8 mouse cellular contexts compared by ENCODE assay signal in genomic region chr13:58385547-58385920, GRCm38 (mm10). TPM values are rescaled to one million over a fixed set of nuclear protein-coding genes. Genes with fewer than 3 reads are reported as not detected.
DNase-seq lines count a peak whose midpoint lies in the region; ATAC-seq and TF ChIP-seq lines count a peak whose summit lies in the region.

No protein-coding gene starts in this region.

- TF ChIP-seq CTCF in layer of hippocampus, adult 2 months (conservative IDR thresholded peaks at IDR 0.05): no peak

- peaks cover 12% of the 10 kb centered on the region for H3K9me3 ChIP-seq in embryonic facial prominence, embryonic 13.5 days
- H3K9me3 ChIP-seq in intestine, embryonic 15.5 days: no peaks in the 10 kb centered on the region
- H3K9me3 ChIP-seq in neural tube, embryonic 12.5 days: peaks cover 19% of the 10 kb centered on the region

- H3K4me1 ChIP-seq in embryonic facial prominence, embryonic 13.5 days: peaks cover 6% of the 10 kb centered on the region; the same call in 1 of the 2 replicates
- peaks cover 10% of the 10 kb centered on the region for H3K4me1 ChIP-seq in intestine, embryonic 15.5 days (replicated peaks)
- H3K4me1 ChIP-seq in neural tube, embryonic 12.5 days: peaks cover 5% of the 10 kb centered on the region

- H3K4me3 ChIP-seq in layer of hippocampus, adult 2 months: peak overlapping the region; percentile 67
- H3K4me3 ChIP-seq in embryonic facial prominence, embryonic 13.5 days: peak overlapping the region; percentile 77
- peak overlapping the region; percentile 82 for H3K4me3 ChIP-seq in intestine, embryonic 15.5 days (replicated peaks)
- H3K4me3 ChIP-seq in neural tube, embryonic 12.5 days: no peak overlapping the region

- 77% methylated on average over 7 of the region's 7 CpGs for WGBS in embryonic facial prominence, embryonic 13.5 days
- WGBS in intestine, embryonic 15.5 days: 76% methylated on average over 7 of the region's 7 CpGs
- WGBS in neural tube, embryonic 12.5 days: 86% methylated on average over 7 of the region's 7 CpGs

- DNase-seq in layer of hippocampus, adult 2 months (ENCODE audit: low spot score in 2 of 2): no peak
- no peak for DNase-seq in layer of hippocampus, adult 9-10 months (ENCODE audit: low spot score)
- DNase-seq in left cerebral cortex, adult 9 months (ENCODE audit: low spot score in 2 of 2): no peak
- DNase-seq in thymus, postnatal 0 days (ENCODE audit: low spot score): no peak
- DNase-seq in retina, postnatal 1 day: no peak

- no peak for ATAC-seq in embryonic facial prominence, embryonic 13.5 days (ENCODE audit: insufficient number of reproducible peaks, insufficient read depth, low FRiP score, low TSS enrichment, low read depth)
- peak; percentile 35 for ATAC-seq in intestine, embryonic 15.5 days
- ATAC-seq in neural tube, embryonic 12.5 days (ENCODE audit: low FRiP score, low read depth): no peak

- H3K4me2 ChIP-seq in embryonic facial prominence, embryonic 13.5 days: peak overlapping the region; percentile 91
- peak overlapping the region; percentile 94 for H3K4me2 ChIP-seq in intestine, embryonic 15.5 days (replicated peaks)
- peak overlapping the region; percentile 93 for H3K4me2 ChIP-seq in neural tube, embryonic 12.5 days (replicated peaks)

- H3K27ac ChIP-seq in layer of hippocampus, adult 2 months: peak overlapping the region; percentile 54; the same call in 1 of the 2 replicates
- H3K27ac ChIP-seq in embryonic facial prominence, embryonic 13.5 days: peak overlapping the region; percentile 64; the same call in 1 of the 2 replicates
- H3K27ac ChIP-seq in intestine, embryonic 15.5 days: peak overlapping the region; percentile 69
- H3K27ac ChIP-seq in neural tube, embryonic 12.5 days: no peak overlapping the region

- H3K27me3 ChIP-seq in embryonic facial prominence, embryonic 13.5 days: no peaks in the 10 kb centered on the region
- H3K27me3 ChIP-seq in intestine, embryonic 15.5 days (replicated peaks): no peaks in the 10 kb centered on the region
- H3K27me3 ChIP-seq in neural tube, embryonic 12.5 days (replicated peaks): no peaks in the 10 kb centered on the region

- peaks cover 34% of the 10 kb centered on the region for H3K36me3 ChIP-seq in embryonic facial prominence, embryonic 13.5 days
- peaks cover 23% of the 10 kb centered on the region for H3K36me3 ChIP-seq in intestine, embryonic 15.5 days
- H3K36me3 ChIP-seq in neural tube, embryonic 12.5 days: peaks cover 33% of the 10 kb centered on the region

- peak overlapping the region; percentile 87; the same call in 1 of the 2 replicates for H3K9ac ChIP-seq in embryonic facial prominence, embryonic 13.5 days
- H3K9ac ChIP-seq in intestine, embryonic 15.5 days: peak overlapping the region; percentile 84
- H3K9ac ChIP-seq in neural tube, embryonic 12.5 days: peak overlapping the region; percentile 75; the same call in 1 of the 2 replicates

RNA-seq across cellular contexts. Expression of gene 2210016F16Rik, which starts 0.5 kb away (rescaled TPM):
- 1 to 10 TPM; 6.7 to 7.6 TPM for total RNA-seq in layer of hippocampus, adult 2 months (2021)
- 25.6 and 26.3 TPM in 2 replicates for polyA plus RNA-seq in embryonic facial prominence, embryonic 13.5 days (2015; fragmentation: Nextera tagmentation; extraction: Ambion mirVana)
- 42.1 and 44.1 TPM in 2 replicates for polyA plus RNA-seq in intestine, embryonic 15.5 days (2015; fragmentation: Nextera tagmentation; extraction: Ambion mirVana)
- polyA plus RNA-seq in neural tube, embryonic 12.5 days (2016; fragmentation: Nextera tagmentation; extraction: Ambion mirVana): 27.6 and 28.0 TPM in 2 replicates
- polyA plus RNA-seq in thymus, postnatal 0 days (2015; fragmentation: Nextera tagmentation; extraction: Ambion mirVana): 45.1 and 45.6 TPM in 2 replicates

RNA-seq across cellular contexts. Expression of gene Rmi1, which starts 16.5 kb away (rescaled TPM):
- total RNA-seq in layer of hippocampus, adult 2 months (2021): 10 to 100 TPM; 16.8 to 17.9 TPM
- 24.7 and 25.9 TPM in 2 replicates for polyA plus RNA-seq in embryonic facial prominence, embryonic 13.5 days (2015; fragmentation: Nextera tagmentation; extraction: Ambion mirVana)
- 21.5 and 25.7 TPM in 2 replicates for polyA plus RNA-seq in intestine, embryonic 15.5 days (2015; fragmentation: Nextera tagmentation; extraction: Ambion mirVana)
- 25.5 and 31.2 TPM in 2 replicates for polyA plus RNA-seq in neural tube, embryonic 12.5 days (2016; fragmentation: Nextera tagmentation; extraction: Ambion mirVana)
- polyA plus RNA-seq in thymus, postnatal 0 days (2015; fragmentation: Nextera tagmentation; extraction: Ambion mirVana): 28.5 and 30.5 TPM in 2 replicates

RNA-seq across cellular contexts. Expression of gene Hnrnpk, which starts 17.6 kb away (rescaled TPM):
- 100 to 1,000 TPM; 660 to 681 TPM for total RNA-seq in layer of hippocampus, adult 2 months (2021)
- 1,653 and 1,754 TPM in 2 replicates for polyA plus RNA-seq in embryonic facial prominence, embryonic 13.5 days (2015; fragmentation: Nextera tagmentation; extraction: Ambion mirVana)
- 1,180 and 1,388 TPM in 2 replicates for polyA plus RNA-seq in intestine, embryonic 15.5 days (2015; fragmentation: Nextera tagmentation; extraction: Ambion mirVana)
- 1,935 and 2,000 TPM in 2 replicates for polyA plus RNA-seq in neural tube, embryonic 12.5 days (2016; fragmentation: Nextera tagmentation; extraction: Ambion mirVana)
- 1,350 and 1,444 TPM in 2 replicates for polyA plus RNA-seq in thymus, postnatal 0 days (2015; fragmentation: Nextera tagmentation; extraction: Ambion mirVana)

RNA-seq across cellular contexts. Expression of gene Kif27, which starts 26.6 kb away (rescaled TPM):
- total RNA-seq in layer of hippocampus, adult 2 months (2021): 1 to 10 TPM; 3.3 TPM
- polyA plus RNA-seq in embryonic facial prominence, embryonic 13.5 days (2015; fragmentation: Nextera tagmentation; extraction: Ambion mirVana): 0.73 and 0.98 TPM in 2 replicates
- 0.40 and 0.69 TPM in 2 replicates for polyA plus RNA-seq in intestine, embryonic 15.5 days (2015; fragmentation: Nextera tagmentation; extraction: Ambion mirVana)
- polyA plus RNA-seq in neural tube, embryonic 12.5 days (2016; fragmentation: Nextera tagmentation; extraction: Ambion mirVana): 1.1 and 2.4 TPM in 2 replicates
- polyA plus RNA-seq in thymus, postnatal 0 days (2015; fragmentation: Nextera tagmentation; extraction: Ambion mirVana): 0.04 and 0.09 TPM in 2 replicates
